Mouse (Mus musculus) liver, adult 2 months (tissue): ENCODE measurements at regions not wholly inside any gene's neighbourhood (a gene's known extent, or its start where the extent isn't known, plus 50 kb on each side); places are given as distances from the start of the nearest gene placed in this dataset.

ENCODE experiments used
- CTCF ChIP-seq: fragments of 200-500 bp; IDR thresholded peaks from 2 replicates; pipeline ENCODE4 v1.5.1; 2011; ENCODE audit warnings: low read depth, low read length, control low read depth
- POLR2A ChIP-seq: fragments of 200-500 bp; IDR thresholded peaks from 2 replicates; pipeline ENCODE4 v1.6.1; 2011; ENCODE audit warnings: low read length, control low read depth; ENCODE audit not compliant: insufficient read depth; ENCODE audit errors: extremely low read depth

GRCm38 (mm10) chr7:39643323-39643722 lies 125.8 kb downstream of the Zfp619 start:
- TF ChIP-seq POLR2A (no peak), CTCF (no peak)
